Mouse (Mus musculus): ENCODE measurements at regions not wholly inside any gene's neighbourhood (a gene's known extent, or its start where the extent isn't known, plus 50 kb on each side); places are given as distances from the start of the nearest gene placed in this dataset.

GRCm38 (mm10) chr14:72778756-72779155, 69.0 kb upstream of the Fndc3a start:
- DNase-seq: no peak

DNA sequence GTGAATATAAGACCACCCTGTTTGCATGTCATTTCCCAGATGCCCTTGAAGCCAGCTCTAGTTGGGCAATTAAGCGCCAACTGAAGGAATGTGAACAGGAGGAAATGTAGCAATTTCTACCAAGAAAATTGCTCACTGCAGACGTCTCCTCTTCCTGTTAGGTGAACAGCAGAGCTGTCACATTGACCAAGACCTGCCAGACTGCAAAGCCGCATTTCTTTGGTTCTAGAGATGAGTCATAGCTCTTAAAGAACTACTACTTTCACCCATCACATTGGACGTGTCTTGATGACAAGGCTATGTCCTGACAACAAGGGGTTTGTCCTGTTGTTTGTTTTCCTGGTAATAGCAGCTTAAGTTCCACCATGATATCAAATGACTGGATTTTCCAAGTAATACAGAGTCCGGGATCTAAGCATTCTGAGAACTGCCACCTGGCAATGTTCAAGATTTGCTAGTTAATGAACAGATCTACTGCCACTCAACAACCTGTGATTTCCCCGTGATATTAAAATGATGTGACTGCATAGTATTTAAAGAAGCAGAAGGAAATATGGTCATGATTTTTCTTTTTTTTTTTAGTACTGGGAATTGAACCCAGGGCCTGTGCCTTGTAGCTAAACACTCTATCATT, 68.2 kb upstream of the Fndc3a start:
- DNase-seq: no peak

DNA sequence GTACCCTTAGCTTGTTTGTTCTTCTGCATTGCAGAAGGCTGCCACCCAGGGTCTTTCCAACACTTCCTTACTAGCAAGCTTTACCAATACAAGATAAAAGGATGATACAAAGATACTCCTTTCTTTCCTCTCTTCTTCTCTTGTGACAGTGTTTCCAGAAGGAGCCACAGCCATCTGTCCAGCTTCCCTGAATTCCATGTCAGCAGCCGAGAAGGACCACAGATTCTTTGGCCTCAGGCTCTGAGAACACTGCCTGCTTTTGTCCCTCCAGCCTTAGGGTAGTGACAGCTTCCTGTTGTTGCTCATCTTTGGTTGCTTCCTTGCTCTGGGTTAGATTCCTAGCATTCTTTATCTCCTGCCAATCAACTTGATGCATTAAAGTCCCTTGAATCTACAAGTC, 60.4 kb upstream of the Fndc3a start:
- no peak for DNase-seq

DNA sequence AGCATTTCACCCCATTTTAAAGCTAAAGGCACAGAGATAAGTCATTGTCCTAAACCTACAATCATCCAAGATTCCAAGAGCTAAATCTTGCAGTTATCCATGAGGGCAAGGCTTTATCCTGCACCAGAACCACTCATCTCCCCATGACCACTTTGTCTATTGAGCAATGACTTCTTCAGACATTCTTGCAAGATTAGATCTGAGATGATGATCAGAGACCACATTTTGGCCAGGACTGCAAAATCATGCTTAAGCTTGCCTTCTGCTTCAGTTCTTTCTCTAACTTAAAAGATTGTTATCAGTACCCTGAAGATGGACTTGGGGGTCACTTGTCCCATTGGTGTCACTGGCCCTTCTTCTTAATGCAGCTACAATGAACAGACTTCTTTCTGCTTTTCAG, 50.3 kb upstream of the Fndc3a start:
- no peak for DNase-seq

All from kidney, postnatal 4 days (tissue).